Mouse (Mus musculus) thymus, postnatal 14 days (tissue): ENCODE data around the gene 1700122O11Rik.
A peak's percentile ranks its signal among the peaks of the same experiment; 100 is the strongest.

Experiments used
- DNase-seq: peaks from one replicate; pipeline ENCODE4 v3.0.0; 2021

The 1700122O11Rik gene

DNA sequence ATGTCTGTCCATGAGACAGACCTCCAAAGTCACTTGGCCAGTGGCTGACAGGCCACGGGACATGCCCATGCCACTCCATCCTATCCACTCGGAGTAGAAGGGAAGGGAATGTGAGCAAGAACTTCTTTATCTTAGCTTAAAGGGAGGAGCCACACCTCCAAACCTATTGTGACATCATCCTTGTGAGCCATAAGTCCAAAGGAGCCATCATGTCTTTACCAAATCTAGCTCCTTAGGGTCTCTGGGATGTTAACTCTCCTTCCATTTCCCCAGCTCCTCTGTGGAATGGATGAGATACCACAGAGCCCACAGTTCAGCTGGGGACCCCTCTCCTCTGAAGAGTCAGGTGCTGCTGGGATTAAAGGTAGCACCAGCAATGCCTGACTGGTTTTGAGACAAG, at the start of gene 1700122O11Rik:
Gene 1700122O11Rik (minus strand): TSS at position 101 of the 400 bp plus-strand sequence.
- DNase-seq, result no peak

DNA sequence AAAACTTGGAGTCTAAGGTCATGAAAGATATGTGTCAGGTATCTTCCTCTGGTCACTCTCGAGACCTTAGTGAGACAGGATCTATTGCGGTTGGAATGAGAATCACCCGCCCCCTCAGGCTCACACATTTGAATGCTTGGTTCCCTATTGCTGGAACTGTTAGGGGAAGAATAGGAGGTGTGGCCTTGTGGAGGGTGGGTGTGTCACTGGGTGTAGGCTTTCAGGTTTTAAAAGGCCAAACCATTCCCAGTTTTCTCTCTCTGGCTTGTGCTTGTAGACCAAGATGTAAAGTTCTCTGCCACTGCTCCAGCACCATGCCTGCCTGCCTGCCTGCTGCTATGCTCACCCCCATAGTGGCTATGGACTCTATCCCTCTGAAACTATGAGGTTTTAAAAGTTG, 42.5 kb upstream of the 1700122O11Rik start:
- DNase-seq, result no peak

DNA sequence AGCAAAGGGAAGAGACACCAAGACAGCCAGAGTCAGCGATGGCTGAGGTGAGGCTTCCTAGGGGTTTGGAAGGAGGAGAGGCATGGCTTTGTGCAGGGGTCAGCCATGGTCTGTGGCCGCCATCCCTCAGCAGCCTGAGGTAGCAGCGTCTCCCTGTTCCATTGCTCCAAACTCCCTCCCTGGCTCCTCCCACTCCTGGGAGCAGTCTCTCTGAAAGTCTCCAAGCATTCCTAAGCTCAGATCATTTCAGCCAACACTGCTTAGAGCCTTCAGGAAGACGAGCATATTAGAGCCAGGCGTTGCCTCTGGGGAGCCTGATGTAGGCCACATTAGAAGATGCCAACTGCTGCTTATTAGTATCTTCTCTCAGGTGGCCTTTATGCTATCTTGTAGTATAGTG, 29.6 kb upstream of the 1700122O11Rik start:
- DNase-seq, result no peak

DNA sequence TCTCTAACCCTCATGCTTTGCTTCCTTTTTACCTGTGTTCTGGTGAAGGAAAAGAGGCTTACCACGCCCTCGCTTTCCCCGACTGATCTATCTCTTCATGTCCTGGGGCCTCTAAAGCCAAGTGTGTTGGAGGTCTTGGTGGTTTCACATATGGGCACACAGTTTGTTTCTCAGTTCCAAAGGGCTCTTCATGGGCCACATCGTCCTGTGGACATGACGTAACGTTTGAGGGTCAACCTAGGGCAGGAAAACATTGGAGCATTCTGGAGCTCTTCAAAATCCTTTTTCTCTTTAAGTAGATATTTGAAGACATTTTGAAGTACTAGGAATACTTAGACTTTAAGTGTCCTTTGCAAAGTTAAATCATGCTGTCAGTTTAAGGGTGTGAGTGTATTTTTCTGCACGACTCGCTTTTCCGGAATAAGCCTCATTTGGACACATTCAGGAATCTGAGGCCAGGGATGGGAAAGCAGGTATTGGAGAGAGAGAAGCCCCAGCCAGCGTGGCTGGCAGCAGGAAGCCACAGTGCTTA, 29.1 kb upstream of the 1700122O11Rik start:
- DNase-seq, result no peak

DNA sequence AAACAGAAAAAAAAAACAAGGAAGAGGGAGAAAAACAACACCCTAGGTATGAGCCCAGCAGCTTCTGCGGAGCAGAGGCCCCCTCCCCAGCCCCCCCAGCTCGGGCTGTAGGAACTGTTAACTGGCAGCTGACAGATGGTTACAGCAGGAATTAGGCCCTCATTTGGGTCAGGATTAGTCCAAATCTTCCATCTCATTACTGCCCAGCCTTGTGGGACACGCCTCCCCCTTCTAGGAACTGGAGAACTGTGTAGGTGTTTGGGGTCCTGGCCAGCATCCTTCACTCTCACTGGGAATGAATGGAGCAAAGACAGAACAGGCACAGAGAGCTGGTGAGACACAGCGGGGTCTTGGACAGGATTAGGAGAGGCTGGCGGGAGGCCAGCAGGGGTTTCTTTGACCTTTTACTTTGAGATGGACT, 27.0 kb upstream of the 1700122O11Rik start:
- DNase-seq, result no peak

DNA sequence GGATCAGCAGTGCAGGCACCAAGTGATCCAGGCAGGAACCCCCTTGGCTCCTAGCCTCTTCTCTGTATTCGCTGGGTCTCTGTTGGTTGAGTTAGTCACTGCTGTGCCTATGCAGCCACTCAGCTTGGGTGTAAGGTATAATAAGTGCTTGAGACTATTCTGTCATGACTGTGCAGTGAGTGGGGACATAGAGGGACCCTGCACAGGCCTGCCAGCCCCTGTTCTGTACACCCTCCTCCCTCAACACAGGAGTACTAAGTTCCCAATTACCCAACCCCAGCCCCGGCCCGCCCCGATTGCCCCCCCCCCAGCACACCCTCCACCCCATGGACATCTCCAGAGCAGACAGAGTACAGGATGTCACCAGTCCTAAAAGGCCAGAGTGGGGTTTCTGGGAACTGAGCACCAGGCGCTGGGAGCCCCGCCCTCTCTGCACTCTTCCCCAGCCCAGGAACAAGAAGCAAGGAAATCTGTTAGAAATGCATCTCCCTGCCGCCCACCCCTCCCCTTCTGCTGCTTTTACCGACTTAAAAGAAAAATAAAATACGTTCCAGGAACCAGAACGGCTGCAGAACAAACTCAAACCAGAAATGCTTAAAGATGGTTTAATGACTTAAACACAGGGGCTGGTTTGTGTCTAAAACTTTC, 26.2 kb upstream of the 1700122O11Rik start:
- no peak for DNase-seq

DNA sequence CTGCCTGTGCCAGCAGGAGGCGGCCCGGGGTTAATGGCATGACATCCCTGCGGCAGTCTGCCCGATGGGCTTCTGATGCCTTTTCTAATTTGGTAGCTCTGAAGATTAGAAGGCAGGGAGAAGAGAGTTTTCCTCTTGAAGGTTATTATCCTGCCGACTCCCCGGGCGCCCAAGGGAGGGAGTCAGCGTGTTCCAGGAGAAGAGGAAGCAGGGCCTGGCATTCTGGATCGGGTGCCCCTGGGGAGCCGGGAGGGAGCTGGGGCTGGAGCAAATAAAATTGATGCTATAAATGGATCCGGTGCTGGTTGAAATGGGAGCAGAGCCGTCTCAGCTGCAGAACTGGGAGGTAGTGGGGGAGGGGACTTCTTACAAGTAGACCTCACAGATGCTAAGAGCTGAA, 19.3 kb upstream of the 1700122O11Rik start:
- no peak for DNase-seq

DNA sequence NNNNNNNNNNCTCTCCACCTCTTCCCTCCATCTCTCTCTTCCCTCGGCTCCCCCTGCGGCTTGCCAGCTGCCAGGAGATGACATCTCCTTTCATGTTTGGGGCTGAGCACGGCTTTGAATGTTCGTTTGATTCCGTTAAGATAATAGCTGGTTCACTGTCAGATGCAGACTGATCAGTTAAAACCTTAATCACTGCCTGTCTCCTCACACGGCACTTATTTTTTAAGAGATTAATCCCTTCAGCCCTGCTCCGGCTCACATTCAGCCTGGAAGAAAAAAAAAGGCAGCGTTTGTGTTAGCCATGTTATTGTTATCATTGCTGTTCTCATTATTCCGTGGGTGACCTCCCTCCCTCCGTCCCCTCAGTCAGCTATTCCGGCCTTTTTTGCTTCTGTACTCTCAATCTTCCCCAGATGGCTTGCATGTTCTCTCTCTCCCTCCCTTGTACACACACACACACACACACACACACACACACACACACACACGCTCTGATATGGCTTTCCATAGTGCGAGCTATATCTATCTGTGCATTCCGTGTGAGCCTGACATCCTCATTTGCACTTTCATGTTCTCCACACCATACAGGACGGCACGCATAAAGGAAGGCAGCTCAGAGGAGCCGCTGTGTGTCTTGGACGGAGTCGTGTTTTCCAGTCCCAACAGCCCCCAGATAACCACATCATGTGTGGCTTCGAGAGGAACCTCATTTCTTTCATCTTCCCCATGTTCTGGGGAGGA, 17.2 kb upstream of the 1700122O11Rik start:
- no peak for DNase-seq

DNA sequence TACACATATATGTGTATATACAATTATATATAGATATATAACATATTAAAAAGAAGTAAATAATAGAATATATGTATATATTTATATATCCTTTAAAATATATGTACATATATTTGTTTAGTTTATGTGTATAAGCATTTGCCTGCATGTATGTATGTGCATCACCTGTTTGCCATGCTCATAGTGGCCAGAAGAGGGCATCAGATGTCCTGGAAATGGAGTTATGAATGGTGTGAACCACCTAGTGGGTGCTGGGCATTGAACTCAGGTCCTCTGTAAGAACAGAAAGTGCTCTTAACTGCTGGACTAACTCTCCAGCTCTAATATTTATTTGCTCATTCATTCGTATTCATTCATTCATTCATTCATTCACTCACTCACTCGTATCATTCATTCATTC, 15.6 kb upstream of the 1700122O11Rik start:
- no peak for DNase-seq

DNA sequence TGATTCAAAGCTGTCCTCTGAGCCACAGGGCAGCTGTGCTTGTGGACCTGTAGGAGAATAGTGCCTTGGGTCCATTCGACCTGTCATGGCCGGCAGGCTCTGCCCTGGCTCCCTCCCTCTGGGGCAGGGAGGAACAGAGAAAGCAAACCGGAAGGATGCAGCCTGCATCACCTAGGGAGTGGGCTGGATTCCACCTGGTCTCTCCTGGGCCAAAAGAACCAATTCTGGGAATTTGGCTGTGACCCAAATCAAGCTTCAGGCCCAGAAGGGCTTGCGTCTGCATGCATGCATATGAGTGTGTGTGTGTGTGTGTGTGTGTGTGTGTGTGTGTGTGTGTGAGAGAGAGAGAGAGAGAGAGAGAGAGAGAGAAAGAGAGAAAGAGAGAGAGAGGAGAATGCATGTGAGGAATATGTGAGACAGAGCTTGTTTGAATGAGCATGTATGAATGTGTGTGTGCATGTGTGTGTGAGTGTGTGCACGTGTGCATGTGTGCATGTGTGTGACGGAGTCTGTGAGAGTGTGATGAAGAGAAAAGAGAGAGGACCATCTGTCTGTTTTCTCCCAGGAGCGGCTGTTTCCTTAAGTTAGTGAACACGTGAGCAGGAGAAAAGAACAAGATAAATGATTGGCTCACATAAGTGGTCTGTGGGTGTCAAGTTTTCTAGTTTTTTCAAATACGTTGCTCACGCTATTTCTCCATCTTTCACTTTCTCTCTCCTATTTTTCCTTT, 14.4 kb upstream of the 1700122O11Rik start:
- DNase-seq, result no peak

DNA sequence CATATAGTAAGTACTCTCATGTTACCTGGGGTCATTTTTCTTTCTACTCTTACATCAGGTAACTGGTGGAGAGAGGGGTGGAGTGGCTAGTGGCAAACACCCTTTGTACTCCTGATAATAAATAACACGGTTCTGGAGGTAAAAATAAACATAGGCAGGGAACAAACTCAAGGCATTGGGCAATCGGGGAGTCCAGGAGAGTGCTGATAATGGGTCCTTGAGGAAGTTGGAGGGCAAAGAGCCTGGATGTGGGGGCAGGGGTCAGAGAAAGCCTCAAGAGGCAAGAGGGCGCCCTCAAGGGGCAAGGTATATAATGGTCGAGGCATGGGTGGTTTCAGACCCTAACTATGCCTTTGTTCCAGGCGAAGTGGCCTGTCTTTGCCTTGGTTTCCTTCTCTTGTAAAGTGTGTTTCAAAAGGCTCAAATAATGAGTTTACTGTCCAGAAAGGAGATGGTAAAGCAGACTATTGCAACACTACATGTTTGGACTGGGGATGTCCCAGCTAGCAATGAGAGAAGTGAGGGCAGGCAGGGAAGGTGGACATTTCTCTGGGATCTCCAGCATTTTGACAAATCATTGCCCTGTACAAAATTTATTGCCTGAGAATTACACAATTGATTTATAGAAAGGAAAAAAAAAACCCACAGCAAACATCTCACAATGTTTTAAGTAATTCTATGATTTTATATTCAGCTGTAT, 13.7 kb upstream of the 1700122O11Rik start:
- no peak for DNase-seq

DNA sequence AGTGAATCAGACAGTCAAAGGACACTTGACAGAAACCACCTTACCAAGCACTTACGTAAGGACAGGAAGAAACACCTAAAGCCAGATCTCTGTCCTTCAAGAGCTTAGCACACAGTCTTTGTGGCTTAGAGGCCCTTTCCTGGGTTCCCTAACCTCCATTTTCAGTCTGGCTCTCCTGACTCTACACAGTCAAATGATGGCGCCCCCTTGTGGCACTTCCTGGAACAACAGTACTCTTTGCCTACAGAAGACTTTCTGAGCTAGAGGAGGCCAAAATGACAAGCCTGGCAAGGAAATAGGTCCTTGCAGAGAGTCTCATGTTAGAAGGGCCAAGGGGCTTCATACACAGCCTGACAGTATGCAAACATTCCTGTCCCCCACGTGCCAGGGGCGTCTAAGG, 7.5 kb upstream of the 1700122O11Rik start:
- DNase-seq, result peak; percentile 91

DNA sequence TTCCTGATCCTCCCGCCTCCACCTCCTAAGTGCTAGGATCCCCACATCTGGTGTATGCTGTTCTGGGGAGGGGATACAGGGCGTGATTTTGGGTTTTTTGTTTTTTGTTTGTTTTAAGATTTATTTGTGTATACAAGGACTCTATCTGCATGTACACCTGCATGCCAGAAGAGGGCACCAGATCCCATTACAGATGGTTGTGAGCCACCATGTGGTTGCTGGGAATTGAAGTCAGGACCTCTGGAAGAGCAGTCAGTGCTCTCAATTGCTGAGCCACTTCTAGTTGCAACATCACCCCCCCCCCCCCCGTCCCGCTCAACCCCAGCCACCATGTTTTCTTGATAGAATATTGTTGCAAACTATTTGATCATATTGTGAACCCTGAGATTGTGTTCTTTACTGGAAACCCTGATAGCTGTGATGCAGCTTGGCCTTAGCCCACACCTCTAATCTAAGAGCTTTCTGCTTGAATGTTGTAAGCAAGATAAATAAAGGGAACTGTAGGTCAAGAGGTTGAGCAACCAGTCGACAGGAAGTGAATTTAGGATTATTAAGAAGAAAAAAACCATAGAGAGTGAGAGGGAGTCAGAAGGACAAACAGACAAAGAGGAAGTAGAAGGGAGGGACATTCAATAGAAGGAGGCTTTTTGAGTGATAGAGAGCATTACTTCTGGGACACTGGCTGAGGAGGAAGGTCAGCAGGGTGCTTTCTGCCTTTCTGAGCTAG, 5.2 kb upstream of the 1700122O11Rik start:
- no peak for DNase-seq

DNA sequence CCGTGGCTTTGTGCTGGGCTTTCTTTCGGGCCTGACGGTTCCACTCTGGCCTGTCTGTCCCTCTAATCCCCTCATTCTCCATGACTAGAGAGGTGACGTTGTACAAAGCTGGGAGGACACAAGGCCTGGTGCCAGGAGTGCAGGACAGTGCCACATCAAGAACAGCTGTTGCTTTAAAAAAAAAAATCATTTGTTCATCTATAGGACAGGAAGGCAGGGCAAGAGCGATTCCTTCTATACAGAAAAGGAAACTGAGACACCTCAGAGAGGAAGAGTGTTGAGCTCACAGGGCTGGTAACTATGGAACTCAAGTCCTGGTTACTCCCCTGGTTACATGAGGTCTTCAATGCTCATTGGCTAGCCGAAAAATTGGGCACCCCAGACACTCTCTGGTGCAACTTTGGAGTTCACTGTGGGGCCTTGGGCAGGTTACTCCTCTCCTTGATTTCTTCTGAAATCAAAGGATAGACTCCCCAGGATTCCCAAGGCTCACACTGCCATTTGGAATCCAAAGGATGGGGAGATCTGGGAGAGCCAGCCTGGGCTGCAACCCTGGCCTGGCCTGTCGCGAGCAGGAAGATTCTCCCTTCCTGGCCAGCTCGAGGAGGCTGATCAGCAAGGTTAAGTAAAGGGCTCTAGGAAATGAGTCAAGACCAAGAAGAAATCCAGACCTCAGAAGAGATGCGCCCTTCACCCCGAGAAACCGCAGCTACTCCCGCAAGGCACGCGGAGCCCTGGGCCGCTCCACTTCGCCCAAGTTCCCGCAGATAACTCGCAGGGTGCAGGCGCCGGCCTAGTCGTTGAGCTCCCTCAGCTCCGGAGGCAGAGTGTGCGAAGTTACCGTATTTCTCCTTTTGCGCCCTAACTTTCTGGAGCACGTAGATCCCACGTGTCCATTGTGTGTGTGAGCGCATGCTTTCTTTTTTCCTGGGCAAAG, 3.5 kb upstream of the 1700122O11Rik start:
- DNase-seq, result peak; percentile 71

DNA sequence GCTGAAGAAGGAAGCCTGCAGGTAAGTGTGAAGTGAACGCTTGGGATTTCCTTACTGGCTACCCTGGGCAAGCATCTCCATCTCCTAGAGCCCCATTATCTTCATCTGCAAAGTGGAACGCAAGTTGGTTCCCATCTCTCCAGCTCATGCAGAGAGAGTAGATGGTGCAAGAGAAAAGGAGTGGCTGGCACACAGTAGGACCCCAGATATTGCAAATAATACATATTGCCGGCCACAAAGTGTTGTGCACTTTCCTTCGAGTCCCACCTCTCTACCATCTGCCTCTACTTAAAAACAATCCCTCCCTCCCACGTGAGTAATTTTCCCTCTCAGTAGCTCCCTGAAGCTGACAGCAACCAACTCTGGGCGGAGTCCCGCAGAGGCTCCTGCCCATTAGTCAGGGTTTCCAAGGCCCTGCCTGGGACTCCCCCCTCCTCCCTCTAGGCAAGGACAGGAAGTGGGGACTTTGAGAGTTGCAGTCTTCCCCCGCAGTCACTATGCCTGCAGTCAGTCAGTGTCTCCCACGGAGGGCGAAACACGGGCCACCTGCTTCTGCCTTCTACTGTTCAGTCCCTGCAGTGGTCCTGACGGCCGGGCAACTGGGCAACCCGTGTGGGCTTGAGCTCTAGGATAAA, 1.3 kb upstream of the 1700122O11Rik start:
- DNase-seq, result peak; percentile 74

DNA sequence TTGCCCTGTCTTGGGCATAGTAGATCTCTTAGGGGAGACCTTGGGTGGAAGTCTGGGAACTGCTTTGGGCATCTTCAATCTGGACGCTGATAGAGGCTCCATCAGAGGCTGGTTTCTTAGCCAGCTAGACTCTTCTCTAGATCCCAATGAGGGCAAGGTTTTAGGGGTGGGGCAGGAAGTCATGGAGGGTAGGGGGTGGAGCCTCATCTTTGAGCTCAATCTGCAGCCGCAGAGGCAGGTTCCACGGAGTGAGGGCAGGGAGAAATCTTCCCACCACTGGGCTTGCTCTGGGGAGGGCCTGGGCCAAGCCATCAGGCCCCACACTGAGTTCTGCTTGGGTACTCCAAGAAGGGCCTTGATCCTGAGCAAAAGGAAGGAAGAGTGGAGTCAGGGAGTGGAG, 1.2 kb downstream of the 1700122O11Rik start:
- peak; percentile 54 for DNase-seq

DNA sequence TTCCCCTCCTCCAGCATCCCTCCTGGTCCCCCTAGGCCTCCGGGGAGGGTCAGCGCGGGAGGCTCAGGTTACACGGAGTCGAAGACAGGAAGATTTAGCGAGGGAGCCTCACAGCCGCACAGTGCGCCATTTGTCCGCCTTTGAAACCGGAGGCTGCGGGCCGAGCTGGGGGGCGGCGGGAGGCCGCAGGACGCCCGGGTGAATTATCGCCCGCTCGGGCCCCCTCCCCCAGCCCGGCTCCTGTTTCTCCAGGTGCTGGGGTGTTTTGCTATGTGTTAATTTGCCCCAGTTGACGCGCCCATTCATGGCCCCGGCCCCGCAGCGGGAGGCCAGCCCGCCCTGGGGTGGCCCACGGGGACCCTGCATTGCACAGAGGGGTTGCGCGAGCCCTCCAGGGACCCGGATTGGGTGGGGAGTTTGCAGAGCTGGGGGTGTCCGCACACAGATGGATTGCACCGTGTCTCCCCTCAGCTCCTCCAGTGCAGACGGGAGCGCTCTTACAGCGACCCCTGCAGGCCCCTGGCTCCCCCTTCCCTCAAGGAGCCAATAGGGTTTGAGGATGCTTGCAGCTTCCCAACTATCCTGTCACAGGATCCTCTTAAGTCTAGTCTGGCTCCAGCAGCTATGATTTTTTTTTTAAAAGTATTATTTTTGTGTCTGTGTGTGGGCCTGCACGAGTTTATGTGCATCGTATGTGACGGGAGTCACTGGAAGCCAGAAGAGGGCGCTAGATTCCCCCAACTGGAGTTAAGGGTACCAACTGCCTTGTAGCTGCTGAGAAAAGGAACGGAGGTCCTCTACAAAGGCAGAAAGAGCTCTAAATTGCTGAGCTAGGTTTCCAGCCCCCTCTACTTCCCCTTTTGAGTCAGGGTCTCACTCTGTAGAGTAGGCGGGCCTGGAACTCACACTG, 6.3 kb downstream of the 1700122O11Rik start:
- DNase-seq, result peak; percentile 57

DNA sequence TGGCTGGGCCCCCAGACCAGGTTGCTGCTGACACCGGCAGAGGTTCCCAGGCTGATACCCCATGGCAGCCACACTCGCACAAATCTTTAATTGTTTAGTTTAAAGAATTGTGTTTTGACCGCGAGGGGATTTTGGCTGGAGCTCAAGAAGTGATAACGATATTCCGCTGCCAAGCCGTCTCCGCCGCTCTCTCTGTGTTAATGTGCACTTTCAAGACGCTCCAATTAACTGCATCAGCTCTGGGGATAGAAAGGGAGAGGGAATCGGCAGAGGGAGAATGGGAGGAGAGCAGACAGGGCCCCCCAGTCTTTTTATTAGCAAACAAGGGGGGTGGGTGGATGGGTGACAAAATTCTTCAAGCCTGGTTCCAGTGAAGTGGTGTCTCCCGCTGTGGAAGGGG, 8.9 kb downstream of the 1700122O11Rik start:
- DNase-seq, result no peak

DNA sequence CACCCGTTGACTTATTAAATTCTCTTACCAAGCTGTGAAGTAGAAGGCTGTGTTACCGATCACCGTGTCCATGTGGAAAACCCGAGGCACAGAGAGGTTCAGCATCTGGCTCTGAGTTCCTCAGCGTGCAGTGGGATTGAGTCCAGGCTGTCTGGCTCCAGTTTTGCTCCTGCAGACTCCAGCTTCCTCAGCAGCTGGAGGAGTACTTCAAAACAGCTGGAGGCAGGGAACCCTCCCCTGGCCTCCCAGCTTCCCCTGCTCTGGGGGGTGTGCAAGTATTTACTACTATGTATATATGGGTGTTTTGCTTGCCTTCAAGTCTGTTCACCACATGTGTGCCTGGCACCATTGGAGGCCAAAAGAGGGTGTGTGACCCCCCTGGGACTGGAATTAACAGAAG, 9.8 kb downstream of the 1700122O11Rik start:
- DNase-seq, result no peak

DNA sequence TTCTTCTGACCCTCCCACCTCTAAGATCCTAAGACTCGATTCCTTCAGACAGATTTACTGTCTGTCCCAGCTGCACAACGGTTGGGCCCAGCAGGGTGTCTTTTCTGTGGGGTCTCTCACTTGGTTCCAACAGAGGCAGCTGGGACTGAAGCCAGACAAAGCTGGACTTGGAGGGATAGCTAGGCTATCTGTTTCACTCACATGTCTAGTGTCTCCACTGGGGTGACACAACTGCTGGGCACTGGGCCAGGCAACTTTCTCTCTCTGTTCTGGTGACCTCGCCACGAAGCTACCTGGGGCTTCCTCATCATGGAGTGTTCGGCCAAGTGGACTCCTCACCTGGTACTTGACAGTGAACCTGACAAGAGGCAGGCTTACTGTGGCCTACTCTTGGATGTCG, 10.4 kb downstream of the 1700122O11Rik start:
- no peak for DNase-seq
